Mouse (Mus musculus): ENCODE results near the gene Commd7.

- TF ChIP-seq POLR2A (IDR thresholded peaks at IDR 0.05; ENCODE audit: low read depth, low read length) (no peak), CTCF (IDR thresholded peaks at IDR 0.05; ENCODE audit: extremely low read depth, insufficient read depth, insufficient read length, insufficient replicate concordance) (no peak)
Observed at GRCm38 (mm10) chr2:153609058-153609457, 23.5 kb downstream of the Commd7 start.

All from spleen, adult 2 months (tissue).